Mouse (Mus musculus) limb, embryonic 14.5 days (tissue): ENCODE results near the gene Eif4e3. TPM values are rescaled to one million over a fixed set of nuclear protein-coding genes. Genes with fewer than 3 reads are reported as not detected.

Experiments
- ATAC-seq: fragments of 200-750 bp; cut with Nextera tagmentation; 2 replicates; pipeline ENCODE4 v1.8.0; 2017; ENCODE audit warnings: low read depth, moderate number of reproducible peaks, moderate TSS enrichment; ENCODE audit not compliant: low FRiP score
- DNase-seq: peaks from one replicate; pipeline ENCODE4 v3.0.0-alpha.2; 2015; ENCODE audit warnings: low spot score
- H3K27ac ChIP-seq: fragments of 300-500 bp; sonication (generic); replicated peaks from 2 replicates; pipeline ENCODE4 v1.5.1; 2014; ENCODE audit warnings: low read depth, mild to moderate bottlenecking, low read length, moderate library complexity, mixed read lengths
- H3K27me3 ChIP-seq: fragments of 300-500 bp; sonication (generic); 2 replicates; pipeline ENCODE4 v1.6.1; 2014; ENCODE audit warnings: low read length, mixed read lengths; ENCODE audit not compliant: control insufficient read depth, insufficient read depth
- H3K36me3 ChIP-seq: fragments of 300-500 bp; sonication (generic); 2 replicates; pipeline ENCODE4 v1.6.1; 2014; ENCODE audit warnings: mild to moderate bottlenecking, low read length, moderate library complexity, mixed read lengths; ENCODE audit not compliant: control insufficient read depth, insufficient read depth
- H3K4me1 ChIP-seq: fragments of 300-500 bp; sonication (generic); 2 replicates; pipeline ENCODE4 v1.6.1; 2014; ENCODE audit warnings: antibody characterized with exemption, low read length, mixed read lengths; ENCODE audit not compliant: control insufficient read depth, insufficient read depth
- H3K4me2 ChIP-seq: fragments of 300-500 bp; sonication (generic); replicated peaks from 2 replicates; pipeline ENCODE4 v1.6.1; 2014; ENCODE audit warnings: low read depth, mild to moderate bottlenecking, low read length, moderate library complexity; ENCODE audit not compliant: severe bottlenecking
- H3K4me3 ChIP-seq: fragments of 300-500 bp; sonication (generic); replicated peaks from 2 replicates; pipeline ENCODE4 v1.5.1; 2014; ENCODE audit warnings: low read length
- H3K9ac ChIP-seq: fragments of 300-500 bp; sonication (generic); 2 replicates; pipeline ENCODE4 v1.6.1; 2014; ENCODE audit warnings: mild to moderate bottlenecking, low read depth, low read length, moderate library complexity; ENCODE audit not compliant: severe bottlenecking
- H3K9me3 ChIP-seq: fragments of 300-500 bp; sonication (generic); 2 replicates; pipeline ENCODE4 v1.6.1; 2016; ENCODE audit warnings: low read length; ENCODE audit not compliant: control insufficient read depth
- POLR2A ChIP-seq: fragments of 200-500 bp; IDR thresholded peaks from 2 replicates; pipeline ENCODE4 v1.8.0; 2012; ENCODE audit warnings: inconsistent platforms, mild to moderate bottlenecking, moderate library complexity, borderline replicate concordance; ENCODE audit not compliant: insufficient read depth, insufficient read length; ENCODE audit errors: extremely low read depth
- WGBS: fragments of 180-500 bp; shearing (Covaris S2); extraction: QIAGEN DNeasy Blood & Tissue Kit; methylation state at CpG from one replicate; pipeline ENCODE4 v1.1.7; 2014; 5-methylcytosine and 5-hydroxymethylcytosine counted together
- polyA plus RNA-seq, 2 experiments: library from polyadenylated mRNA; depleted of rRNA in 1 of 2; stranded (reverse) in 1 of 2; unstranded in 1 of 2; fragments of >200 nt; fragmentation: Nextera tagmentation in 1 of 2; extraction: Ambion mirVana in 1 of 2; gene quantifications; 2 replicates each; pipeline versions ENCODE4 v1.2.1 to v1.2.3; 2012 to 2014

Eif4e3 gene
- polyA plus RNA-seq, 2 experiments: 14.6 to 19.8 TPM

DNA sequence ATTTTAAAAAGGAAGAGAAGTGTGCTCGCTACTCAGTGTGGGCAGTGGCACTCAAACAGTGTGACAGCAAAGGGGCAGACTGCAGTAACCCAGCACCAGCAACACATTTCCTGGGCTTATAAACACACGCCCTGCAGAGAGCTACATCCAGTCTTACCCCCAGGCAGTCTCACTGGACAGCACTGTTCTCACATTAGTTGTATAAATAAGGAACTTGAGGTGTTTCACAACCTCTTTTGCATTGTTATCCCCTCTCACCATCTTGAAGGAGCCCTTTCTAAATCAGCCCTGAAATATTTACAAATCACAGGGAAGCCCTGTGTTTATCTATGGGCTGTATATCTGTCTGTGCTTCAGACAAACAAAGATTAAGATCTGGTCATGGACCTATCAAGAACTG is 17.3 kb downstream of the Eif4e3 start:
- Histone ChIP-seq H3K4me1 (no peaks in the 10 kb centered on the region; the same call in 1 of the 2 replicates), H3K9ac (no peak overlapping the region), H3K27me3 (no peaks in the 10 kb centered on the region), H3K4me3 (no peak overlapping the region), H3K36me3 (0 out of 2 replicates have a peak, but pooled peaks cover 8% of the 10 kb centered on the region), H3K27ac (no peak overlapping the region), H3K4me2 (no peak overlapping the region), H3K9me3 (no peaks in the 10 kb centered on the region)
- no peak for ATAC-seq
- WGBS: 40% methylated on average over 2 of the region's 2 CpGs
- no peak for TF ChIP-seq POLR2A
- no peak for DNase-seq

DNA sequence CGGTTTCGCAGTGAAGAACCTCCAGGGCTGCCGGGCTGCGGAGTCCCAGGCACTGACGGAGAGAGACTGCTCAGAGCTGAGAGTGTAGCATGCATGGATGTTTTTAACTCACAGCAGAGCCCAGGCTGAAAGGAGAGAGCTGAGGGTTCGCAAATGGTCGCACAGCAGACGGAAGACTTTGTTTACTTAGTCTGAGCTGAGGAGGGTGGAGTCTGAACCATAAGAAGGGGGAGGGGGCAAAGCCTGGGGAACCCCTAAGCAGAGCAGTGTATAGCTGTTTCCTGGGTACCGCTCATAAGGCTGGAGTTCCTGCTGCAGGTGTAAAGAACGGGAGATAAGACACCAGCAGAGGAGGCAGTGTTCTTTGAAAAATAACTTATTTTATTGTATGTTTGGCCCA is 20.2 kb downstream of the Eif4e3 start:
- 51% methylated on average over 10 of the region's 10 CpGs for WGBS
- Histone ChIP-seq H3K4me2 (no peak overlapping the region), H3K27me3 (no peaks in the 10 kb centered on the region), H3K9ac (no peak overlapping the region), H3K4me3 (no peak overlapping the region), H3K9me3 (no peaks in the 10 kb centered on the region), H3K27ac (no peak overlapping the region), H3K4me1 (no peaks in the 10 kb centered on the region), H3K36me3 (0 out of 2 replicates have a peak, but pooled peaks cover 8% of the 10 kb centered on the region)
- no peak for ATAC-seq
- no peak for DNase-seq
- no peak for TF ChIP-seq POLR2A

DNA sequence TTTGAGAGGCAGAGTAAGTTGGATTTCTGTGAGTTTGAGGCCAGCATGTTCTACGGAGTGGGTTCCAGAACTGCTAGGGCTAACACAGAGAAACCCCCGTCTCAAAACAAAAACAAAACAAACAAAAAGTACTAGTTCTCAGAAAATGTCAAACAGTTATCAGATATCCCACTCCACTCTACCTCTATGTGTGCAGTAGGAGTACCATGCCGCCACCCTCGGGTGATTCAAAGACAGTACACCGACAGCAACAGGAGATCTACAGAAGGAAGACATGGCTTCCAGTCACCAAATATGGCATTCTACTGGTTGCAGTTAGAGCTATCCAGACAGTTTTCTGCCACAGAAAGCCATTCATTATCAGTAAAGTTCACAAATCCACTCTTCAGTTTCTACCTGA is 21.7 kb downstream of the Eif4e3 start:
- Histone ChIP-seq H3K27ac (no peak overlapping the region), H3K4me1 (no peaks in the 10 kb centered on the region), H3K9ac (no peak overlapping the region), H3K4me3 (no peak overlapping the region), H3K27me3 (no peaks in the 10 kb centered on the region), H3K9me3 (no peaks in the 10 kb centered on the region), H3K4me2 (no peak overlapping the region), H3K36me3 (0 out of 2 replicates have a peak, but pooled peaks cover 8% of the 10 kb centered on the region)
- 77% methylated on average over 5 of the region's 5 CpGs for WGBS
- TF ChIP-seq POLR2A: no peak
- DNase-seq (no peak), ATAC-seq (no peak)

DNA sequence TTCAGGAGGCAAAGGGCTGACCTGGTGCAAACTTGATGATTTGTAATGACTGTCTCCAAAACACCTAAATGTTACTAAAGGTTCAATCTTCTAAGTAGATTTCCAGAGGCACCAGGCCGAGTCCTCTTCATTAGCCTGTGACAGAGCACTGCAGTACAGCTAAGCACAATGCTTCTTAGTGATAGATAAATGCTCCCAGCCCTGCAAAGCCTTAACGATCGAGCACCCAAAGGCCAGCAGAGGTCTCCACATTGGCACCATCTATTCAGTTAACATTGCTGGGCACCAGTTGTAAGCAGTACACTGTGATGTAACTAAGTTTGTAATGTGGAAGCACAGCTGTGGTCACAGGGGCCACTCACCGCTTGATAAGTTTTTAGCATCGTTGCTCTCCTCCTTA is 22.2 kb downstream of the Eif4e3 start:
- Histone ChIP-seq H3K27me3 (no peaks in the 10 kb centered on the region), H3K36me3 (0 out of 2 replicates have a peak, but pooled peaks cover 8% of the 10 kb centered on the region), H3K27ac (no peak overlapping the region), H3K9me3 (no peaks in the 10 kb centered on the region), H3K9ac (no peak overlapping the region), H3K4me2 (no peak overlapping the region), H3K4me3 (no peak overlapping the region), H3K4me1 (no peaks in the 10 kb centered on the region)
- whole genome bisulfite sequencing: 82% methylated on average over 5 of the region's 5 CpGs
- ATAC-seq (no peak), DNase-seq (no peak)
- no peak for TF ChIP-seq POLR2A

DNA sequence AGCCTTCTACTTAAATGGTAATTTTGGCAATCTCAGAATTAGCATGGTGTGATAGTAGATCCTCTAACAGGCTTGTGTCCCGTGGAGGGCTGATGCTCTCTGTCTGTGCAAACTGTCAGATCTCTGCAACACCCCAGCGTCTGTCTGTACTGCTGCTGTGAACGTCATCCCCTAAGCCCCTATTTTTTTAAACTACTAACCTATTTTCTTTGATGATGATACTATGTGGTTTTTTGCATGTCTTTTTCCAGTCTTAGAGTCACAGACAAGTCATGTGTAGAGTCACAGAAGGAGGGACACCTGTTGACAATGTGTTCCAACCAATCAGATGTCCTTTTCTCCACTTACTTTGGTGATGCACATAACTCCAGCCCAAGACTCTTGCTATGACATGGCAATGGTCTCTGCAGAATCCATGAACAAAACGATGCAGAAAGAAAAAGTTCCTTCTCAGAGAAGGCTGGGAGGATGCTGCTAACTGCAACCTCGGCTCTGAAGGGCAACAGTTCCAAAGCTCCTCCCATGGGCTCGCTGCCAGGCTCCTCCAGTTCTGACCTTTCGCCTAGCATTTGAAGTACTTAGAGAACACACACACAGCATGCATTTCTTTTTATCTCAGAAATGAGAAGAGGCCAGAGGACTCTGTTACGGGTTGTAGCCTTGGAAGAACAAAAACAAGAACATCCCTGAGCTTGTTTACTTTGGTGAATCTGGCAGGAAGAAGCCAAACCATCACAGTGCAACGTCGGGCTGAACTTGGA is 23.0 kb downstream of the Eif4e3 start:
- no peaks in the 10 kb centered on the region for H3K27me3 ChIP-seq
- H3K27ac ChIP-seq: no peak overlapping the region
- H3K4me3 ChIP-seq: no peak overlapping the region
- DNase-seq (no peak), ATAC-seq (no peak)
- 68% methylated on average over 10 of the region's 10 CpGs for WGBS
- H3K36me3 ChIP-seq: peaks cover 15% of the 10 kb centered on the region; the same call in 1 of the 2 replicates
- no peak overlapping the region for H3K9ac ChIP-seq
- H3K9me3 ChIP-seq: no peaks in the 10 kb centered on the region
- no peaks in the 10 kb centered on the region for H3K4me1 ChIP-seq
- TF ChIP-seq POLR2A: no peak
- H3K4me2 ChIP-seq: no peak overlapping the region
